Mouse (Mus musculus) left cerebral cortex, postnatal 14 days (tissue): ENCODE measurements around the gene Pcbp1. TPM values are rescaled to one million over a fixed set of nuclear protein-coding genes. Genes with fewer than 3 reads are reported as not detected.
"Not testable (repeated sequence)": the region's sequence is repeated elsewhere in the genome, so short reads cannot be mapped to it uniquely, and the experiment has no call there.

Source experiments
- DNase-seq, 2 experiments: peaks; one replicate each; pipeline ENCODE4 v3.0.0; 2021 to 2022; ENCODE audit warnings: low spot score in 2 of 2, mixed read lengths in 1 of 2
- intact Hi-C: fragments of 180-260 bp; cut with DNase I; formaldehyde crosslinking; loops from one replicate; pipeline ENCODE4 v1.15.1; 2025
- total RNA-seq, 2 experiments: library from RNA; stranded (reverse); gene quantifications; 2 replicates each; pipeline ENCODE4 v1.2.3; 2021

The Pcbp1 gene
- total RNA-seq, 2 experiments from 2014 or later = 182 to 190 TPM

GRCm38 (mm10) chr6:86497942-86498732 lies 28.0 kb downstream of the Pcbp1 start:
- DNase-seq = no peak
- intact Hi-C loops = no loop called here

- DNase-seq = no peak
- intact Hi-C loops = no loop called here
Observed at GRCm38 (mm10) chr6:86497071-86497815, 28.9 kb downstream of the Pcbp1 start.

DNA sequence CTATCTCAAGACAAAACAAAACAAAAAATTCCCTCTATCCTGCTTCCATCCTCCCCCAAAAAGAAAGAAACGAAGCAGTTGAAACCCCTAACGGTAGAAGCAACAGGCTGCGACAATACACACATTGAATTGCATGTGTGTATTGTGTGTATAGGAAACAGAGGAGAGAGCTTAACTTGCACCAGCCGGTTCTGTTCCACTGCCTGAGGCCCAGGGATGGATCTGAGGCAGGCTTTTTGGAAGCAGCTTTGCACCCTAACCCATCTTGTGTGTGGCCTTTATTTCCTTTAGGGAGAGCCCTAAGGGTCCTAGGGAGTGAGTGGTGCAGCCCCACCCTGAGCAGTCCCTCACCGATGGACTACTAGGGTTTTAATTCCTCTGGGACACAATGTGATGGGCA lies 29.5 kb downstream of the Pcbp1 start:
- intact Hi-C loops = no loop called here
- DNase-seq = no peak

- DNase-seq = no peak
- intact Hi-C loops = no loop called here
Observed at GRCm38 (mm10) chr6:86496127-86496526, 30.0 kb downstream of the Pcbp1 start.

DNA sequence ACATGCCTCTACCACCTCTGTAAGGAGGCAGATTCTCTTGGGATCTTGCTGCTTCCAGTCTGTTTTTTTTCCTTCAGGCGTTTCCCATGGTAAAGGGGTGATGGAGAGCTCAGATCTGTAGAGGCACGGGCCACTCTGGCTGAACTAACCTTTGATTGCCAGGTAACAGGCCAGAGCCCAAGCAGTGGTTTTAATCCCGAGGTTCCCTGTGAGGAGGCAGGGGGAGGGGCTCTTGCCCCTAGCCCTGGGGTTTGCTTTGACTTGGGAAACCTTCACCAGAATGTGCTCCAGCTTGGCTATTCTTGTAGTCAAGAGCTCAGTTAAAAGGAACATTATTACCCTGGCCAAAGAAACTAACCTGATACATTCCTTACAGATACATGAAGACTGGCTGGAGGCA lies 30.5 kb downstream of the Pcbp1 start:
- DNase-seq = no peak
- intact Hi-C loops = no loop called here

GRCm38 (mm10) chr6:86494767-86495166 lies 31.4 kb downstream of the Pcbp1 start:
- no peak for DNase-seq
- intact Hi-C loops = no loop called here

GRCm38 (mm10) chr6:86493469-86494263 lies 32.5 kb downstream of the Pcbp1 start:
- intact Hi-C loops = no loop called here
- no peak for DNase-seq

DNA sequence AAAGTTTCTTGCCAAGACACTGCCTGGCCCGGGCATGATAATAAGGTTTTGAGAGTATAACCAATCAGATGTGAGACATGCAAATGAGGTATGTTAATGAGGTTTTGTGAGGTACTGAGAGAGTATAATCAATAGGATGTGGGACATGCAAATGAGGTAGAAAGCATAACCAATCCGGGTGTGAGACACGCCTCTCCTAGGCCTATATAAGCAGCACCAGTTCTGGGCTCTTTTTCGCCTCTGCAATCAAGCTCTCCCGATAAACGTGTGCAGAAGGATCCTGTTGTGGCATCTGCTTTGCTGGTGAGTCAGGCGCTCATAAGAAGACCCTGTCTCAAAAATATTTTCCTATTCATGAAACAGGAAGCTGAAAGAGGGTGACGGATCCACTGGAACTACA lies 35.7 kb downstream of the Pcbp1 start:
- intact Hi-C loops, DNase-seq: not testable (repeated sequence)

- no peak for DNase-seq
- intact Hi-C loops = loop anchor here (5.0 kb wide), 1 partner anchor 32 kb away; no protein-coding TSS in a partner anchor
Observed at GRCm38 (mm10) chr6:86489945-86490344, 36.2 kb downstream of the Pcbp1 start.

GRCm38 (mm10) chr6:86488149-86488485 lies 38.0 kb downstream of the Pcbp1 start:
- peak in 1 of 2 experiments; percentile 9 for DNase-seq
- intact Hi-C loops = loop anchor here (5.0 kb wide), 1 partner anchor 34 kb away; no protein-coding TSS in a partner anchor

DNA sequence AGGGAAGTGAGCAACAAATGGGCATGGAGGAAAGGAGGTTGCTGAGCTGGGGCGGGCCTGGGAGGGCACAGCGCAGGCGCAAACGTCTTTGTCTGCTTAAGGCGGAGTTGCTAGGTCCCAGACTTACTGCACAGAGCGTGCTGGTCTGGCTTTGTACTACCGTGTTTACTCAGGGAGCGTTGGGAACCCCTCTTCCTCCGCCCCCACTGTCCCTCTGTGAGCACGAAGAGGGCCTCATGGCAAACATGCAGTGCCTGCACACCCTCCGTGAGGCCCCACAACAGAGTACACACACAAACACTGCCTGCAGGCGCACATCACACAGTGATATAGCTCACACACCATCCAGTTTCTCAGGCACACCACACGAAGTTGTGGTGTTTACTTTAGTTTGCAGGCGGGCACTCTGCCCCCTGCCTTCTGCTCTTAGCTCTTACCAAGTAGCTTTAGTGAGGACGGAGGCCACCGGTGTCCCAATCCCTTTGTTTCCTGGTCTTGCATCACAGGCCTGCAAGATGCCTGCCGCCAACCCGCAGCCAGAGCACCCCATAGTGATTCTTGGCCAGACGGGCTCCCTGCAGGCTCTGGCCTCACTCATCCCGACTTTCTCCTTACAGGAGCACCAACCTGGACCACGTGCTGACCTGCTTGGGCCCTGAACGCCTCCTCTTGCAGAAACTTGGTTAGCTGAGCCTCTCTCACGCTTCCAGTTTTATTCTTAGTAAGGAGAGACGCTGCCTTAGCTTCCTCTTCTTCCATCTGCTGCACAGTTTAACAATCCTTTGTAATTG lies 38.6 kb downstream of the Pcbp1 start:
- DNase-seq = peak; percentile 76 to 78
- intact Hi-C loops = loop anchor here (5.0 kb wide), 1 partner anchor 35 kb away; no protein-coding TSS in a partner anchor

GRCm38 (mm10) chr6:86485943-86486640 lies 40.0 kb downstream of the Pcbp1 start:
- no peak for DNase-seq
- intact Hi-C loops = loop anchor here (5.0 kb wide), 1 partner anchor 36 kb away; no protein-coding TSS in a partner anchor

GRCm38 (mm10) chr6:86481871-86482270 lies 44.2 kb downstream of the Pcbp1 start:
- DNase-seq = no peak
- intact Hi-C loops = no loop called here

- peak in 1 of 2 experiments; percentile 26 for DNase-seq
- intact Hi-C loops = no loop called here
Observed at GRCm38 (mm10) chr6:86480189-86480831, 45.8 kb downstream of the Pcbp1 start.

DNA sequence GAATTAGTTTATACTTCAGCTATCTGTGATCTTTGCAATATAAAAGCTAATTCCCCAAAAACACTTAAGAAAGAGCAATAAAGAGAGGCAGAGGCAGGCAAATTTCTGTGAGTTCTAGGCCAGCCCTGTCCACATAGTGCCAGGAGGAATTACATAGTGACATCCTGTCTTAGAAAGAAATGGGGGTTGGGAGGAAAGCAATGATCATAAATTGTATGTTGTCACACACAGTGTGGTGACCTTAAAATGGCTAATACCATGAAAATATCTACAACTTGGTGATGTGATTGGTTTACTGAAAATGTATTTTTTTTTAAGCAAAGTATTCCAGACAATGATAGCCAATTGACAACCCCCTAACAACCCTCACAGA lies 46.3 kb downstream of the Pcbp1 start:
- intact Hi-C loops = no loop called here
- no peak for DNase-seq

GRCm38 (mm10) chr6:86479311-86479710 lies 46.8 kb downstream of the Pcbp1 start:
- no peak for DNase-seq
- intact Hi-C loops = no loop called here

GRCm38 (mm10) chr6:86476931-86477330 lies 49.2 kb downstream of the Pcbp1 start:
- intact Hi-C loops = no loop called here
- no peak for DNase-seq
